Mouse (Mus musculus) thymus, postnatal 14 days (tissue): ENCODE data around the gene Ube2c.
A peak's percentile ranks its signal among the peaks of the same experiment; 100 is the strongest.
"Not testable (repeated sequence)": the region's sequence is repeated elsewhere in the genome, so short reads cannot be mapped to it uniquely, and the experiment has no call there.

Source experiments
- DNase-seq: peaks from one replicate; pipeline ENCODE4 v3.0.0; 2021

The Ube2c gene

DNA sequence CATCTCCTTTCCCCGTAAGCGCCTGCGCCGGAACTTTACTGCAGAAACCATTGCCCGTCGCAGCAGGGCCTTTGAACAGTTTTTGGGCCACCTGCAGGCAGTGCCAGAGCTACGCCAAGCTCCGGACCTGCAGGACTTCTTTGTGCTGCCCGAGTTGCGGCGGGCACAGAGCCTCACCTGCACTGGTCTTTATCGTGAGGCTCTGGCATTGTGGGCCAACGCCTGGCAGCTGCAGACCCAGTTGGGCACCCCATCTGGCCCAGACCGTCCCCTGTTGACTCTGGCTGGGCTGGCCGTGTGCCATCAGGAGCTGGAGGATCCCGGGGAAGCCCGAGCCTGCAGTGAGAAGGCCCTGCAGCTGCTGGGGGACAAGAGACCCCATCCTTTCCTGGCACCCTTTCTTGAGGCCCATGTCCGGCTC lies 22.2 kb downstream of the Ube2c start:
- DNase-seq: no peak

DNA sequence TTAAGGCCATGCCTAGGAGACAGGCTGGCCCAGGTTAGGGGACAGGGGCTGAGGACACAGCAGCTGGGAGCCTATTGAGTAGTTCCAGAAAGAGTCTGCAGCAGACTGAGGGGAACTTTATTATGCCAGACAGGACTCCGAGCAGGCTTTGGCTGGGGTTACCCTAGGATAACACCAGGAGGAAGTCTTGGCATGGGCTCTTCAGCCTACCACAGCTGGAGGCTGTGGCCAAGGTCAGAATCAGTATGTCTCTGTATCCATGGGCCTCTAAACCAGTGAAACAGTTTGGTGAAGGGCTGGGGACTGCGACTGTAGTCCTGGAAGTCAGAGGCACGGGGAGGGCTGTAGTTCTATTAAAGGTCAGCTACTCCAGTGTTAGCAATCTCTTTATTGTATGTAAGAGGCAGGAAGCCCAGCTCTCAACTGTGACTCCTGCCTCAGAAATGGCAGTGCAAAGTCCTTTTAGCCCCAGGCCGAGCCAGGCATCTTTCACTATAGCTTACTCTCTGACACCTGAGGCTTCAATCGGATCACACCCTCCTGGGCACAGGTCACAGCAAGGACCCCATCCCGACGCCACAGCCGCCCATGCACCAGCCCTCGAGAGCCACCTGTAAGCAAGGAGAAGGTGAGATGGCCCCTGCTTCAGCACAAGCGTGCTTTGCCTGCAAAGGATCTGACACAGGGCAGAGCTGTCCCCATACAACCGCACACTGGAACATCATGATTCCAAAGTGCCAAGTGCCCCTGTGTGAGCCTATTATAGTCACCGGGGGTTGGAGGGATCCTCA lies 22.9 kb downstream of the Ube2c start:
- no peak for DNase-seq

GRCm38 (mm10) chr2:164793236-164793635 lies 23.5 kb downstream of the Ube2c start:
- DNase-seq: peak; percentile 78

DNA sequence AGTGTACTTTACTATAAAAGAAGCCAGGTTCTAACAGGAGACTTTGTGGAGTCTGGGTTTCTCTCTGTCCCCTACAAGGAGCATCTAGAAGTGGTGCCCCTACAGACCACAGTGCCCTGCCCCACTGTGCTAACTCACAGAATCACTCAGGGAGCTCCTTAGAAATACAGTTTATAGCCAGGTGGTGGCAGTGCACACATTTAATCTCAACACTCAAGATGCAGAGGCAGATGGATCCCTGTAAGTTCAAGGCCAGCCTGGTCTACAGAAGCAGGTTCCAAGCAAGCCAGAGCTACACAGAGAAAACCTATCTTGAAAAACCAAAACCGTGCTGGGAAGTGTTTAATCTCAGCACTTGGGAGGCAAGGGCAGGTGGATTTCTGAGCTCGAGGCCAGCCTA lies 24.1 kb downstream of the Ube2c start:
- DNase-seq: peak; percentile 33

GRCm38 (mm10) chr2:164794293-164794692 lies 24.6 kb downstream of the Ube2c start:
- peak; percentile 81 for DNase-seq

DNA sequence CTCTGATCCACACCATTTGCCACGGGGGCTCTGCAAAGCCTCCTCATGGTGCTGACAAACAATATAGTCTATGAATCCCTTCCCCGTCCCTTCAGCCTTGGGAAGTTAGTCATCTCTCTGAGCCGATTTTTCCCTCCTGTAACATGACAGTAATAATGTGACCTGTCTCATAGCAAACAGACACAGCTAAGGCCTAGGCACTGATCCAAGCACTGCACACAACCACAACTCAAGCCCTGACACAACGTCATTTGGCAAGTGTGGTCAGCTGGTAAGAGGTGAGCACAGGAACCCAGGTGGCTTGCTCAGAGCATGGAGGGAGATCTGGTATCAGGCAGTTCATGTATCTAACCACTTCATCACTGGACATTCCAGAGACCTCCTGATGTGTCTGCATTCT lies 26.2 kb downstream of the Ube2c start:
- DNase-seq: no peak

- DNase-seq: not testable (repeated sequence)
Measured at GRCm38 (mm10) chr2:164798554-164798953, 28.9 kb downstream of the Ube2c start.

- no peak for DNase-seq
Measured at GRCm38 (mm10) chr2:164800252-164801004, 30.7 kb downstream of the Ube2c start.

GRCm38 (mm10) chr2:164803201-164803920 lies 33.7 kb downstream of the Ube2c start:
- DNase-seq: no peak

- no peak for DNase-seq
Measured at GRCm38 (mm10) chr2:164803921-164804313, 34.2 kb downstream of the Ube2c start.

GRCm38 (mm10) chr2:164804533-164805331 lies 35.0 kb downstream of the Ube2c start, which contains the start of the genes Acot8 and Zswim3:
TSS of gene Acot8 (minus strand) at chr2:164804882.
TSS of gene Zswim3 (plus strand) at chr2:164805098.
- peak; percentile 99 for DNase-seq

GRCm38 (mm10) chr2:164805332-164805718 lies 35.6 kb downstream of the Ube2c start:
- DNase-seq: no peak

DNA sequence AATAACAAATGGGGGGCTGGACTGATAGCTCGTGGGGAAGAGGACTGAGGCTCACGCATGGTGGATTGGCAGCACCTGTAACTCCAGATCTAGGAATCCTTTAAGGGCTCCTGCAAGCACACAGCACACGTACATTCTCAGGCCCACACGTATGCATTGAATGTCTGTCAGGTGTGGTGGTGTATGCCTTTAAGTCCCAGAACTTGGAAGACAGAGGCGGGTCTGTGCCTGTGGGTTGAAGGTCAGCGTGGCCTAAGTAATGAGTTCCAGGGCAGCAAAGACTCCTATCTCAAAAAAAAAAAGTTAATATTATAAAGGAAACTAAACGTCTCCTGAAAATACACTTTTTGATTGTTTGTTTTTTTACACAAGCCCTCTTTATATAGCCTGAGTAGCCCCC lies 36.9 kb downstream of the Ube2c start:
- DNase-seq: no peak

- no peak for DNase-seq
Measured at GRCm38 (mm10) chr2:164813557-164813956, 43.9 kb downstream of the Ube2c start.

DNA sequence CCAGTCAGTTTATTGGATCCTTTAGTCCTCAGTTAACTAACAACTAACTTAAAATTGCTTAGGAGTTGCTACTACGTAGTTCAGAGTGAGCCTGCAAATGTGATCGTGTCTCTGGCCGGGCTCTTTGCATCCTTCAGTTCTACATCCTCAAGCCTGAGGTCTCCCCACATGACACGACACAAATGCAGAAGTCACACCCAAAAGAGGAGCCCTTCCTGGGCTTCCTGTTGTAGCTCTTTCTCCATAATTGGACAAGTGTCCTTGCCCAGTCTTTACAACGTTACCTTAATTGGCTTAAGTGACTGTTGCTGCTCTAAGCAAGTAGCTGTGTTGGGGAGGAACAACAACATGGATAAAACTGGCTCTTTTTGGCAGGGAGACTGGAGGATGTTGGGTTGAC lies 45.6 kb downstream of the Ube2c start:
- DNase-seq: no peak

GRCm38 (mm10) chr2:164815821-164816220 lies 46.1 kb downstream of the Ube2c start:
- DNase-seq: no peak

DNA sequence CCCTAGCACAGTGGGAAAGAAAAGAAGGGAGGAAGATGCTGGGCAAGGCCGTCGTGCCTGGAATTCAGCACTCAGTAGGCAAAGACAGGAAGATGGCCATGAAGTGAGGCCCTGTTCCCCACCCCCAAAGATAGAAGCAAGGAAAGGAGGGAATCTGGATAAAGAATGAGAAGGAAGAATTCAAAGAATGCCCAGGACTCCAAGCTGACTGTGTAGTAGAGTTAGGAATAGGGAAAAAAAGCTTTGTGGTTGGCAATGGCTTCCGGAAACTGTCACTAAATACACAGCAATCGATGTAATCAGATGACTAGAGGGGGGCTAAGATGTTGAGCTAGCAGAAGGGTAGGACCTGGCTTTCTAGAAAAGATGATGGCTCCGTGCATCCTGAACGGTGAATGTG lies 47.5 kb downstream of the Ube2c start:
- no peak for DNase-seq

- DNase-seq: no peak
Measured at GRCm38 (mm10) chr2:164817703-164818102, 48.0 kb downstream of the Ube2c start.

DNA sequence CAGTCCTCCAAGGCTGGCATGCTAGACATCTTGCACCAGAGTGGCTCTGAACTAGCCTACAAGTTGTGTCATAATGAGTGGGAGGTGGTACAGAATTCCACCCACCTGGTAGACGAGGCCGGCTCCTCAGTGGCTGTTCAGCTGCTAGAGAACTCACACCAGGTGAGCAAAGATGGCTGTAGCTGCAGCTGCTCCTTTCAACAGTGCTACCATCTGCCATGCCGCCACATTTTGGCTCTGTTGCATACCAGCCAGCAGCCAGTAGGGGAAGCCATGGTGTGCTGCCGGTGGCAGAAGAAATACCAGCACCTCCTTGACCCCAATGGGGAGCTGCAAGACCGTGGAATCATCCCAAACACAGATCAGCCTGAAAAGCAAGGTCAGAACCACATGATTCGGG lies 51.4 kb downstream of the Ube2c start:
- no peak for DNase-seq

- DNase-seq: peak; percentile 99
Measured at GRCm38 (mm10) chr2:164822636-164823165, 53.0 kb downstream of the Ube2c start, which contains the start of gene Zswim1. TSS of gene Zswim1 (plus strand) at chr2:164822686.

DNA sequence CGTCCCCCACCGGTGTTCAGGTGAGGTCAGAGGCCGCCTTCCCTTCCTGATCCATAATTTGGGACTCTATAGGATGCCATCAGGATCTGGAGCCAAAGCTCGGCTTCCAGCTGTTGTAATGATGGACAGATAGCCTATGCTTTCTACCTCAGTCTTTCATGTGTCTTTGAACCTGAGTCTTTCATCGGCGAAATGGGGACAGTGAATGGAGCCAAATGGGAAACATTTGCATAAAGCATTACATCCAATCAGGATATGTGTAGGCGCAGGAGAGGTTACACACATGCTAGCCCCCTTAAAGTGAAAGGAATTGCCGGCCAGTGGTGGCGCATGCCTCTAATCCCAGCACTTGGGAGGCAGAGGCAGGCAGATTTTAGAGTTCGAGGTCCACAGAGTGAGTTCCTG lies 53.5 kb downstream of the Ube2c start:
- DNase-seq: peak; percentile 25

DNA sequence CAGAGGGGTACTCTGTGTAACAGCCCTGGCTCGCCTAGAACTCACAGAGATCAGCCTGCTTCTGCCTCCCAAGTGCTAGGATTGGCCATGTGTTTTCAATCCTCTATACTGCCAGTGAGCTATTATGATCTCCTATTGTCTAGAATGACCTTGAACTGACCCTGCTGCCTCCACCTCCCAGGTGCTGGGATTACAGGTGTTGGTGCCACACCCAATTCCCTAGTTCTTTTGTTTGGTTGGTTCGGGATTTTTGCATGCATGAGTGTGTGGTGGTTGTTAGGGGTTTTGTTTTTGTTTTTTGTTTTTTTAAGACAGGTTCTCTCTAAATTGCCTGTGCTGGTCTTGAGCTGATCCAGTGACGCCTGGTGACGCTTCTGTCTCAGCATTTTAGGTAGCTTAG lies 54.3 kb downstream of the Ube2c start:
- DNase-seq: no peak
